Mouse (Mus musculus) testis, adult 10 weeks (tissue): Measurements from ENCODE around the gene Gm6502. TPM values are rescaled to one million over a fixed set of nuclear protein-coding genes. Genes with fewer than 3 reads are reported as not detected.

ENCODE experiments used
- polyA plus RNA-seq: library from polyadenylated mRNA; stranded (reverse); fragments of 350-450 nt; fragmentation: Illumina TruSeq; extraction: RNeasy Lipid Tissue Mini Kit (QIAGEN cat#74804); gene quantifications from one replicate; pipeline ENCODE4 v1.2.3, GENCODE M21; 2014; ENCODE audit warnings: low read depth, low replicate concordance

Gm6502 gene
- polyA plus RNA-seq = 0.42 TPM

DNA sequence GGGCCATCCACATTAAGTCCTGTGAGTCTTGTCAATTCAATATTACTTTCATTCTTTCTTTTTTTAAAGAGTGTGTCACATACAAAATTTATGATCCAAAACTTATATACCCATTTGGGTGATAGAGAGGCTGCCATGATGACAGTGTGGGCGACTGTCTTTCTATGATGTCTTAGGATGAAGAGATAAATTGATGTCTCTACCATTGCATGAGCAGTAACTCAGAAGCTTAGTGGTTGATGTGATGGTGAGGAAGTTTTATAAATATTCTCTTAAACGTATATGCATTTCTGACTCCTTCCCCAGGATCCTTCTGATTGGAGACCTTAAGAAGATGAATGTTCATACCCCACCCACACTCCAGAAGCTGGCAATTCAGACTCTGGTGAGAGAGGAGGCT is at the start of gene Gm6502:
Gene Gm6502, plus strand, starts transcription at position 301 of the 400 bp plus-strand sequence.

DNA sequence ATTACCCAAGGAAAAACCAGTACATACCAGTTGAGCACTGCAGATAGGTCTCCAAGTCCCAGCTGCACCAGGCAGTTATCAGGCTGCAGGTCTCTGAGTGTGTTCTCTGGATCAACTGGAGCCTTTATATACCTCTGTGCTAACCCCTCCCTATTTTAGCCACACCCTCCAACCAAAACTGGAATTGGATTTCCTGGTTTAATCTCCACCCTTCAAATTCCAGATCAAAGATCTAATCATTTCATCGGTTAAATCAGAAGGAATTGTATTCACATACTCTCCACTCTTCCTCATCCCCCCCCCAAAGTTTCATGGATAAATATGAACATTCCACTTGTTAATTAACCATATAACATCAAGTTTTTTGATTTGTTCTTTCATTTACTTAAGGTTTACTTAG is 7.5 kb upstream of the Gm6502 start, which contains the start of gene A430089I19Rik:
Gene A430089I19Rik, minus strand, starts transcription at position 101 of the 400 bp plus-strand sequence.

DNA sequence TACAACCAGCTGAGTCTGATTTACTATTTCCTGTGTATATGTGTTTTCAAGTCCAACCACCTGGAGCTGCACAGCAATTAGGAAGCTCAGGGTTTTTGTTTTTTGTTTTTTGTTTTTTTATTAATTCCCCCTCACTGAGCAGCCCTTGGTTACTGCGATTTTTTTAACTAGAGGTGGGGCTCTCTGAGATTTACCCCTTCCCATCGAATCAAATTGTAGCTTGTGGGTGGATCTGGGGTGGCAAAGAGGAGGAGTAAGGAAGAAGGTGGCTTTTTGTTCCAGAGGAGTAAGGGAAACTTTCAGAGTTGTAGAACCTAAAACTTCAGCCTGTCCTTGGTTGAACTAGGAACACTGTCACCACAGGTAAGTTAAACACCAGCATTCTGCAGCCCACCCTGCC is 25.2 kb downstream of the Gm6502 start, which contains the start of gene AA792892:
Gene AA792892, plus strand, starts transcription at position 301 of the 400 bp plus-strand sequence.

Other genes with a start within 250 kb of the Gm6502 start
- gene BC061212, start 243.9 kb upstream of the Gm6502 start, polyA plus RNA-seq = not detected
- gene Gm6351, start 238.1 kb upstream of the Gm6502 start, polyA plus RNA-seq = 1.3 TPM
- not detected for gene Gm3106, start 96.4 kb upstream of the Gm6502 start, polyA plus RNA-seq
- gene A430089I19Rik, start 7.6 kb upstream of the Gm6502 start, polyA plus RNA-seq = not detected
- not detected for gene AA792892, start 25.3 kb downstream of the Gm6502 start, polyA plus RNA-seq
- 0.46 TPM for gene Gm7682, start 131.3 kb downstream of the Gm6502 start, polyA plus RNA-seq
- not detected for gene Gm3139, start 211.9 kb downstream of the Gm6502 start, polyA plus RNA-seq